Comparison of ENCODE assay signal across 11 mouse cellular contexts in the genomic region with DNA sequence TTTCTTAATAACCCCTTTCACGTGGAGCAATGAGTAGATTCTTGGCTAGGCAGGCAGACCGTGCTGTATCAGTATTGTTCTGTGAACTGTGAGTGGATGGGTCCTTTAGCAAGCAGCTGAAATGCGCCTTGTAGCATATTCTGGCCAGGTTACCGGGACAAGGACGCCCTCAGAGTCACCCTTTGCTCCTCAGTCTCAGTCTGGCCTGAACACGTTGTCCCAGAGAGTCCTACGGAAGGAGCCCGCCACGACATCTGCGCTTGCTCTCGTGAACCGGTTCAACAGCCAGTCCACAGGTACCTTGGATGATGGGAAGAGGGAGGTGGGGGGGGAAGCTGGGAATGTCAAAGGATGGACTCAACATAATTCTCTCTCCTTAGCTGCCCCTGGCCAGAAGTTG. TPM values are rescaled to one million over a fixed set of nuclear protein-coding genes. Genes with fewer than 3 reads are reported as not detected.
DNase-seq lines count a peak whose midpoint lies in the region; ATAC-seq lines count a peak whose summit lies in the region.
"Had no signal": no experiment of that assay in that cellular context is flagged by ENCODE, and none has a peak within 500 bp of the region (broad histone marks: within the 10 kb centered on the region; RNA-seq: fewer than 3 reads in every experiment).

No protein-coding gene starts in this region.

- intact Hi-C loops in heart, postnatal 36 days (cut with DNase I) = no loop called here
- intact Hi-C loops in left cerebral cortex, postnatal 4 days (cut with DNase I) = no loop called here

- no peaks in the 10 kb centered on the region for H3K9me3 ChIP-seq in heart, embryonic 14.5 days (ENCODE audit: control insufficient read depth, low read length)
- H3K9me3 ChIP-seq in neural tube, embryonic 11.5 days (ENCODE audit: control insufficient read depth, low read length) = no peaks in the 10 kb centered on the region
- no peaks in the 10 kb centered on the region for H3K9me3 ChIP-seq in hindbrain, embryonic 15.5 days
- H3K9me3 ChIP-seq in neural tube, embryonic 15.5 days (replicated peaks) = no peaks in the 10 kb centered on the region

- ATAC-seq in heart, embryonic 14.5 days (ENCODE audit: insufficient number of reproducible peaks, insufficient read depth, low FRiP score, low read depth) = no peak
- ATAC-seq in neural tube, embryonic 11.5 days (ENCODE audit: insufficient read depth, low FRiP score, low TSS enrichment) = no peak
- no peak for ATAC-seq in hindbrain, embryonic 15.5 days (ENCODE audit: low FRiP score, low read depth)
- no peak for ATAC-seq in neural tube, embryonic 15.5 days (ENCODE audit: low FRiP score)

- peaks cover 45% of the 10 kb centered on the region for H3K36me3 ChIP-seq in heart, embryonic 14.5 days (ENCODE audit: control insufficient read depth, insufficient read depth, low read length)
- H3K36me3 ChIP-seq in neural tube, embryonic 11.5 days (ENCODE audit: control insufficient read depth, insufficient read depth, low read length) = peaks cover 19% of the 10 kb centered on the region
- H3K36me3 ChIP-seq in hindbrain, embryonic 15.5 days = no peaks in the 10 kb centered on the region
- no peaks in the 10 kb centered on the region for H3K36me3 ChIP-seq in neural tube, embryonic 15.5 days

- peaks cover 5 to 11% of the 10 kb centered on the region in 2 experiments; a peak in 3 of 4 replicates for H3K4me1 ChIP-seq in heart, embryonic 14.5 days (ENCODE audit: control insufficient read depth in 2 of 2, insufficient read depth in 2 of 2, low read length in 2 of 2)
- H3K4me1 ChIP-seq in neural tube, embryonic 11.5 days (ENCODE audit: control insufficient read depth, insufficient read depth, low read length) = 0 out of 2 replicates have a peak, but pooled peaks cover 3% of the 10 kb centered on the region
- H3K4me1 ChIP-seq in hindbrain, embryonic 15.5 days (replicated peaks) = peaks cover 9% of the 10 kb centered on the region
- peaks cover 12% of the 10 kb centered on the region for H3K4me1 ChIP-seq in neural tube, embryonic 15.5 days

- no peak for DNase-seq in heart, postnatal 36 days
- no peak for DNase-seq in neural tube, embryonic 11.5 days (ENCODE audit: low spot score)
- DNase-seq in neural tube, embryonic 10.5 days (ENCODE audit: extremely low spot score, low spot score) = no peak
- no peak for DNase-seq in left cerebral cortex, postnatal 4 days
- no peak for DNase-seq in T-cell, adult 2 months (ENCODE audit: low spot score)
- DNase-seq: cerebellum, postnatal 10 days; gastrocnemius, adult 2 months; thymus, adult 2 months had no signal

- no peak overlapping the region for H3K4me3 ChIP-seq in heart, embryonic 14.5 days (ENCODE audit: control insufficient read depth in 1 of 2, insufficient read depth in 1 of 2, low read depth in 1 of 2, low read length in 2 of 2)
- H3K4me3 ChIP-seq in neural tube, embryonic 11.5 days (ENCODE audit: low read depth, low read length) = no peak overlapping the region
- H3K4me3 ChIP-seq in hindbrain, embryonic 15.5 days = no peak overlapping the region
- H3K4me3 ChIP-seq in neural tube, embryonic 15.5 days (replicated peaks) = no peak overlapping the region
- H3K4me3 ChIP-seq: gastrocnemius, adult 2 months had no signal

- H3K9ac ChIP-seq in heart, embryonic 14.5 days (ENCODE audit: low read length) = 0 out of 2 replicates have a peak overlapping the region, but pooled peaks have one; percentile 6
- no peak overlapping the region for H3K9ac ChIP-seq in neural tube, embryonic 11.5 days (ENCODE audit: low read length)
- H3K9ac ChIP-seq in hindbrain, embryonic 15.5 days = no peak overlapping the region
- H3K9ac ChIP-seq in neural tube, embryonic 15.5 days (replicated peaks) = no peak overlapping the region

- H3K27me3 ChIP-seq in heart, embryonic 14.5 days (ENCODE audit: control insufficient read depth, insufficient read depth, low read length) = no peaks in the 10 kb centered on the region
- H3K27me3 ChIP-seq in neural tube, embryonic 11.5 days (ENCODE audit: control insufficient read depth, insufficient read depth, low read length) = no peaks in the 10 kb centered on the region
- H3K27me3 ChIP-seq in hindbrain, embryonic 15.5 days = no peaks in the 10 kb centered on the region
- no peaks in the 10 kb centered on the region for H3K27me3 ChIP-seq in neural tube, embryonic 15.5 days (replicated peaks)

- 92% methylated on average over 12 of the region's 12 CpGs for WGBS in heart, embryonic 14.5 days
- 93% methylated on average over 12 of the region's 12 CpGs for WGBS in neural tube, embryonic 11.5 days
- WGBS in hindbrain, embryonic 15.5 days = 87% methylated on average over 12 of the region's 12 CpGs
- WGBS in neural tube, embryonic 15.5 days = 89% methylated on average over 12 of the region's 12 CpGs

- H3K27ac ChIP-seq in heart, embryonic 14.5 days (replicated peaks in 1 of 2; ENCODE audit: control insufficient read depth in 1 of 2, insufficient read depth in 1 of 2, low read depth in 2 of 2, low read length in 2 of 2) = no peak overlapping the region
- H3K27ac ChIP-seq in neural tube, embryonic 11.5 days (ENCODE audit: low read depth, low read length) = no peak overlapping the region
- H3K27ac ChIP-seq in hindbrain, embryonic 15.5 days (replicated peaks) = no peak overlapping the region
- no peak overlapping the region for H3K27ac ChIP-seq in neural tube, embryonic 15.5 days (replicated peaks)
- H3K27ac ChIP-seq: gastrocnemius, adult 2 months had no signal

- H3K4me2 ChIP-seq in heart, embryonic 14.5 days (ENCODE audit: low read length) = peak overlapping the region; percentile 78
- H3K4me2 ChIP-seq in neural tube, embryonic 11.5 days (ENCODE audit: low read depth) = peak overlapping the region; percentile 63; the same call in 1 of the 2 replicates
- peak overlapping the region; percentile 4; the same call in 1 of the 2 replicates for H3K4me2 ChIP-seq in hindbrain, embryonic 15.5 days
- H3K4me2 ChIP-seq in neural tube, embryonic 15.5 days = peak overlapping the region; percentile 100; the same call in 1 of the 2 replicates

RNA-seq across cellular contexts. Expression of a gene that starts 2.1 kb away (rescaled TPM):
- polyA plus RNA-seq in heart, embryonic 14.5 days (2014; fragmentation: Nextera tagmentation; extraction: Ambion mirVana) = 61.7 and 64.8 TPM in 2 replicates
- total RNA-seq in heart, postnatal 36 days (2021) = 1 to 10 TPM in 1 of 2 experiments, under 1 TPM in 1; 0.72 to 1.2 TPM
- 154 and 155 TPM in 2 replicates for polyA plus RNA-seq in neural tube, embryonic 11.5 days (2014; fragmentation: Nextera tagmentation; extraction: Ambion mirVana)
- polyA plus RNA-seq in hindbrain, embryonic 15.5 days (2015; fragmentation: Nextera tagmentation; extraction: Ambion mirVana) = 28.6 and 36.1 TPM in 2 replicates
- 15.6 and 47.4 TPM in 2 replicates for polyA plus RNA-seq in neural tube, embryonic 15.5 days (2015; fragmentation: Nextera tagmentation; extraction: Ambion mirVana)
- 1 to 10 TPM; 8.2 to 10.0 TPM for total RNA-seq in left cerebral cortex, postnatal 4 days (2021)
- total RNA-seq: gastrocnemius, adult 2 months had no signal

RNA-seq across cellular contexts. Expression of a gene that starts 11.9 kb away (rescaled TPM):
- 13.0 and 14.1 TPM in 2 replicates for polyA plus RNA-seq in heart, embryonic 14.5 days (2014; fragmentation: Nextera tagmentation; extraction: Ambion mirVana)
- total RNA-seq in heart, postnatal 36 days (2021) = 10 to 100 TPM; 16.0 to 17.1 TPM
- polyA plus RNA-seq in neural tube, embryonic 11.5 days (2014; fragmentation: Nextera tagmentation; extraction: Ambion mirVana) = 10.5 and 11.4 TPM in 2 replicates
- polyA plus RNA-seq in hindbrain, embryonic 15.5 days (2015; fragmentation: Nextera tagmentation; extraction: Ambion mirVana) = 22.1 and 23.1 TPM in 2 replicates
- polyA plus RNA-seq in neural tube, embryonic 15.5 days (2015; fragmentation: Nextera tagmentation; extraction: Ambion mirVana) = 20.6 and 24.0 TPM in 2 replicates
- 10 to 100 TPM; 23.8 to 25.2 TPM for total RNA-seq in left cerebral cortex, postnatal 4 days (2021)

RNA-seq across cellular contexts. Expression of a gene that starts 23.0 kb away (rescaled TPM):
- polyA plus RNA-seq in heart, embryonic 14.5 days (2014; fragmentation: Nextera tagmentation; extraction: Ambion mirVana) = 33.5 and 34.4 TPM in 2 replicates
- total RNA-seq in heart, postnatal 36 days (2021) = 1 to 10 TPM; 4.2 to 6.1 TPM
- 40.8 and 43.5 TPM in 2 replicates for polyA plus RNA-seq in neural tube, embryonic 11.5 days (2014; fragmentation: Nextera tagmentation; extraction: Ambion mirVana)
- 36.6 and 41.7 TPM in 2 replicates for polyA plus RNA-seq in hindbrain, embryonic 15.5 days (2015; fragmentation: Nextera tagmentation; extraction: Ambion mirVana)
- 33.3 and 39.2 TPM in 2 replicates for polyA plus RNA-seq in neural tube, embryonic 15.5 days (2015; fragmentation: Nextera tagmentation; extraction: Ambion mirVana)
- total RNA-seq in left cerebral cortex, postnatal 4 days (2021) = 10 to 100 TPM; 13.9 to 14.8 TPM

RNA-seq across cellular contexts. Expression of a gene that starts 31.9 kb away (rescaled TPM):
- polyA plus RNA-seq in heart, embryonic 14.5 days (2014; fragmentation: Nextera tagmentation; extraction: Ambion mirVana) = 38.8 and 43.8 TPM in 2 replicates
- total RNA-seq in heart, postnatal 36 days (2021) = 10 to 100 TPM; 12.5 to 14.3 TPM
- polyA plus RNA-seq in neural tube, embryonic 11.5 days (2014; fragmentation: Nextera tagmentation; extraction: Ambion mirVana) = 68.0 and 76.0 TPM in 2 replicates
- 56.4 and 71.2 TPM in 2 replicates for polyA plus RNA-seq in hindbrain, embryonic 15.5 days (2015; fragmentation: Nextera tagmentation; extraction: Ambion mirVana)
- 53.4 and 55.0 TPM in 2 replicates for polyA plus RNA-seq in neural tube, embryonic 15.5 days (2015; fragmentation: Nextera tagmentation; extraction: Ambion mirVana)
- 10 to 100 TPM; 60.8 to 64.7 TPM for total RNA-seq in left cerebral cortex, postnatal 4 days (2021)

RNA-seq across cellular contexts. Expression of a gene that starts 39.3 kb away (rescaled TPM):
- 14.3 and 16.5 TPM in 2 replicates for polyA plus RNA-seq in heart, embryonic 14.5 days (2014; fragmentation: Nextera tagmentation; extraction: Ambion mirVana)
- total RNA-seq in heart, postnatal 36 days (2021) = 1 to 10 TPM; 5.8 to 8.3 TPM
- polyA plus RNA-seq in neural tube, embryonic 11.5 days (2014; fragmentation: Nextera tagmentation; extraction: Ambion mirVana) = 30.7 and 34.9 TPM in 2 replicates
- 17.6 and 19.0 TPM in 2 replicates for polyA plus RNA-seq in hindbrain, embryonic 15.5 days (2015; fragmentation: Nextera tagmentation; extraction: Ambion mirVana)
- polyA plus RNA-seq in neural tube, embryonic 15.5 days (2015; fragmentation: Nextera tagmentation; extraction: Ambion mirVana) = 15.5 and 20.2 TPM in 2 replicates
- 10 to 100 TPM; 35.3 to 36.6 TPM for total RNA-seq in left cerebral cortex, postnatal 4 days (2021)

Comparison
In these comparisons a context has a peak if more than half of its experiments do, and no peak if none do; other contexts are left out.
1. H3K4me2 ChIP-seq: peak in every context shown above with its lines; median percentile 100 in neural tube, embryonic 15.5 days; 78 in heart, embryonic 14.5 days; 63 in neural tube, embryonic 11.5 days; 4 in hindbrain, embryonic 15.5 days.